Mouse (Mus musculus) cerebellum, adult 2 months (tissue): ENCODE measurements around the gene Commd7.

Experiments used
- CTCF ChIP-seq: fragments of 200-500 bp; IDR thresholded peaks from 2 replicates; pipeline ENCODE4 v1.5.1; 2011; ENCODE audit warnings: low read depth, mild to moderate bottlenecking, control low read depth, low read length, moderate library complexity, borderline replicate concordance; ENCODE audit not compliant: insufficient read depth
- POLR2A ChIP-seq: fragments of 200-500 bp; IDR thresholded peaks from 2 replicates; pipeline ENCODE4 v1.6.1; 2011; ENCODE audit warnings: low read length, control low read depth, borderline replicate concordance; ENCODE audit not compliant: insufficient read depth

DNA sequence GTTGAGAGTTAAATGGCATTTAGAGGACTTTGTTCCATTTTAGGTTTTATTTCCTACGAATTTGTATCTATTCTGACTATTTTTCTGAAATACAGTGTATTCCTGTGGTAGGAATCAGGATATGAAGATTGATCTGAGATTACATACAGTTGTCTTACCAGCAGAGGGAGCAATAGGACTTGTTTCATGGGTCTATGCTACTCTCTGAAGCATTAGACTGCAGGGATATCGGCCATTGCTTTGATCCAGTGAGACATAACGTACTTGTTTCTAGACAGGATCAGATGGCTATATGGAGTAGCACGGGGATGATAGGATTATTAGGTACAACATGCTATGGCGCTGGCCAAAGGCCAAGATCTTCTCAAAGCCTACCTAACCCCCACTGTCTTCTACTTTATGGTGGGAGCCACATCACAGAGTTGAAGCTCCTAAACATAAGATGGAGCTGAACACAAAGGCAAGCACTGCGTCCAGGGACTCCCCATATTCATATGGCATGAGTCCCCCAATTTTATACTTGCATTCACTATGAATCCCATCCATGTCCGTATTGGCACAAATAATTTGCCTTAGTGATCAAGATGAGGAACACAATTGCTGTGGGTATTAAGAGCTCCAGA, 36.3 kb upstream of the Commd7 start:
- TF ChIP-seq CTCF (peak; percentile 43; the same call in 1 of the 2 replicates), POLR2A (no peak)
